In the genomic region with DNA sequence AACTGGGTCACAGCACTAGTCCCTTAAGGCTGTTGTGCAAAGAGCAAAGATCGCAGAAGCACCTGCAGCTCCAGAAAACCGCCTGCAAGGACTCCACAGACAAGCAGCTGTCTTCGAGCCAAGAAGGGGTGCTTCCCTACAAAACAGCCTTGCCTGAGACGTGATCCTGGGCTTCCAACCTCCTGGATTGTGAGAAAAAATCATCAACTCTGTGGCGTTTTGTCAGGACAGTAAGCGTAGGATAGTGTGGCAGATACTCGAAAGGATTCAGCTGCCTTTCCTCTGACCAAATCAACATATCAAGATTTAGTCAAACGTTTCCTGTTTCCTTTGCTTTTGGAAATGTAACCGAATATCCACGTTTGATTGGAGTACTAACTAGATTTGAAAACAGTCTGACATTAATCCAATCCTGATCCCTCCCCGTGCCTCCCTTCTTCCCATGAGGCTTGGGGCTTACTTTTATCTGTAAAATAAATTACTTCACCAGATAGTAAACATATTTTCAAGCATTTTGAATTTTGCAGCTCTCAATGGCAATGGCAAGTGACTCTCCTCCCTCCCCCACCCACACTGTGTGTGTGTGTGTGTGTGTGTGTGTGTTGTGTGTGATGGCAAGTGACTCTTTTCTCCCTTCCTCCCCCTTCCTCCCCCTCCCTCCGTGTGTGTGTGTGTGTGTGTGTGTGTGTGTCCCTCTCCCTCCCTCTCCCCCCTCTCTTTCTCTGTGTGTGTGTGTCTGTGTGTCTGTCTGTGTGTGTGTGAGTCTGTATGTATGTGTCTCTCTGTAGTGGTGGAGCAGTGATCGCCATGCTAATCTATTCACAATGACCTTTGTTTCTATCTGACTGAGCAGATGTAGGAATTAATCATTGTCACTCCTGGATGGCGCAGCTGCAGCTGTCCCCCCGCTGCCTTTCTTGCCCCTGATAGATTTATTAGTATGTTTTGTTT, we compare ENCODE assay signal across 9 mouse cellular contexts. TPM values are rescaled to one million over a fixed set of nuclear protein-coding genes. Genes with fewer than 3 reads are reported as not detected.
DNase-seq lines count a peak whose midpoint lies in the region; ATAC-seq and TF ChIP-seq lines count a peak whose summit lies in the region.
"Had no signal": no experiment of that assay in that cellular context is flagged by ENCODE, and none has a peak within 500 bp of the region (broad histone marks: within the 10 kb centered on the region; RNA-seq: fewer than 3 reads in every experiment).

No protein-coding gene starts in this region.

- no peaks in the 10 kb centered on the region for H3K27me3 ChIP-seq in spleen, adult 2 months (ENCODE audit: control insufficient read depth, insufficient read depth, low read length)
- H3K27me3 ChIP-seq in hindbrain, embryonic 11.5 days (ENCODE audit: control insufficient read depth, insufficient read depth, low read length): no peaks in the 10 kb centered on the region
- H3K27me3 ChIP-seq in limb, embryonic 14.5 days (ENCODE audit: control insufficient read depth, insufficient read depth, low read length): no peaks in the 10 kb centered on the region

- intact Hi-C loops in left cerebral cortex, postnatal 14 days (cut with DNase I): no loop called here

- H3K9me3 ChIP-seq in hindbrain, embryonic 11.5 days (ENCODE audit: control insufficient read depth, low read length): no peaks in the 10 kb centered on the region
- no peaks in the 10 kb centered on the region for H3K9me3 ChIP-seq in limb, embryonic 14.5 days (ENCODE audit: control insufficient read depth, low read length)

- no peaks in the 10 kb centered on the region for H3K36me3 ChIP-seq in spleen, adult 2 months (ENCODE audit: control insufficient read depth, insufficient read depth, low read length)
- no peaks in the 10 kb centered on the region for H3K36me3 ChIP-seq in hindbrain, embryonic 11.5 days (ENCODE audit: control insufficient read depth, insufficient read depth, low read length)
- H3K36me3 ChIP-seq in limb, embryonic 14.5 days (ENCODE audit: control insufficient read depth, insufficient read depth, low read length): no peaks in the 10 kb centered on the region

- 0 out of 2 replicates have a peak overlapping the region, but pooled peaks have one; percentile 17 for H3K4me3 ChIP-seq in spleen, adult 2 months (ENCODE audit: extremely low read depth, insufficient read depth, insufficient read length)
- H3K4me3 ChIP-seq in hindbrain, embryonic 11.5 days (ENCODE audit: low read depth, low read length): no peak overlapping the region
- H3K4me3 ChIP-seq in limb, embryonic 14.5 days (replicated peaks; ENCODE audit: low read length): no peak overlapping the region

- H3K4me2 ChIP-seq in hindbrain, embryonic 11.5 days (replicated peaks; ENCODE audit: low read depth, low read length): no peak overlapping the region
- H3K4me2 ChIP-seq in limb, embryonic 14.5 days (replicated peaks; ENCODE audit: low read depth, low read length, severe bottlenecking): peak overlapping the region; percentile 4; the same call in 1 of the 2 replicates

- no peak overlapping the region for H3K27ac ChIP-seq in spleen, adult 2 months (ENCODE audit: insufficient read depth, low read length)
- peak overlapping the region; percentile 90 for H3K27ac ChIP-seq in hindbrain, embryonic 11.5 days (ENCODE audit: low read depth, low read length)
- no peak overlapping the region for H3K27ac ChIP-seq in limb, embryonic 14.5 days (replicated peaks; ENCODE audit: low read depth, low read length)

- no peak for TF ChIP-seq POLR2A in spleen, adult 2 months (IDR thresholded peaks at IDR 0.05; ENCODE audit: low read depth, low read length)
- no peak for TF ChIP-seq POLR2A in limb, embryonic 14.5 days (IDR thresholded peaks at IDR 0.05; ENCODE audit: borderline replicate concordance, extremely low read depth, insufficient read depth, insufficient read length)

- H3K9ac ChIP-seq in hindbrain, embryonic 11.5 days (ENCODE audit: low read depth, low read length): peak overlapping the region; percentile 37
- no peak overlapping the region for H3K9ac ChIP-seq in limb, embryonic 14.5 days (ENCODE audit: low read depth, low read length, severe bottlenecking)

- 12% methylated on average over 15 of the region's 15 CpGs for WGBS in spleen, adult 2 months
- 29% methylated on average over 15 of the region's 15 CpGs for WGBS in hindbrain, embryonic 11.5 days
- whole genome bisulfite sequencing in limb, embryonic 14.5 days: 28% methylated on average over 15 of the region's 15 CpGs

- no peak for TF ChIP-seq CTCF in spleen, adult 2 months (IDR thresholded peaks at IDR 0.05; ENCODE audit: extremely low read depth, insufficient read depth, insufficient read length, insufficient replicate concordance)

- DNase-seq in spleen, adult 2 months (ENCODE audit: low read depth in 1 of 2, low spot score in 2 of 2): no peak
- no peak for DNase-seq in spleen, postnatal 10 days (ENCODE audit: low spot score in 2 of 2)
- DNase-seq in hindbrain, embryonic 11.5 days (ENCODE audit: low spot score): peak; percentile 67
- DNase-seq in limb, embryonic 14.5 days (ENCODE audit: low spot score): peak; percentile 59
- DNase-seq in thymus, adult 18-20 months: peak; percentile 33 to 63
- no peak for DNase-seq in left cerebral cortex, postnatal 14 days (ENCODE audit: low spot score in 2 of 2)
- DNase-seq in cerebellum, adult 9-11 months: no peak
- DNase-seq in right cerebral cortex, adult 2 months (ENCODE audit: low spot score in 2 of 2): no peak

- H3K4me1 ChIP-seq in spleen, adult 2 months (ENCODE audit: control insufficient read depth, insufficient read depth, insufficient read length): no peaks in the 10 kb centered on the region
- H3K4me1 ChIP-seq in hindbrain, embryonic 11.5 days (replicated peaks; ENCODE audit: control insufficient read depth, insufficient read depth, low read length): peaks cover 12% of the 10 kb centered on the region
- peaks cover 17% of the 10 kb centered on the region for H3K4me1 ChIP-seq in limb, embryonic 14.5 days (ENCODE audit: control insufficient read depth, insufficient read depth, low read length)

- ATAC-seq in hindbrain, embryonic 11.5 days (ENCODE audit: low FRiP score): peak; percentile 94
- peak; percentile 47; the same call in 1 of the 2 replicates for ATAC-seq in limb, embryonic 14.5 days (ENCODE audit: low FRiP score, low read depth)

RNA-seq across cellular contexts. Expression of a gene that starts 47.3 kb away (rescaled TPM):
- 0.69 and 0.70 TPM in 2 replicates for polyA plus RNA-seq in spleen, adult 2 months (2012; rRNA removed)
- polyA plus RNA-seq in hindbrain, embryonic 11.5 days (2014; fragmentation: Nextera tagmentation; extraction: Ambion mirVana): 4.0 and 4.8 TPM in 2 replicates
- 0.77 and 0.78 TPM in 2 replicates for polyA plus RNA-seq in limb, embryonic 14.5 days (2012; rRNA removed)
- polyA plus RNA-seq in limb, embryonic 14.5 days (2014; fragmentation: Nextera tagmentation; extraction: Ambion mirVana): 0.59 and 0.88 TPM in 2 replicates
- total RNA-seq in left cerebral cortex, postnatal 14 days (2021): under 1 TPM; 0.70 to 0.82 TPM
- polyA plus RNA-seq: liver, embryonic 16.5 days had no signal

Comparison
In these comparisons a context has a peak if more than half of its experiments do, and no peak if none do; other contexts are left out.
1. DNase-seq: peak in hindbrain, embryonic 11.5 days (single experiment), limb, embryonic 14.5 days (single experiment) and thymus, adult 18-20 months (2 of 2); none in spleen, adult 2 months (0 of 2), spleen, postnatal 10 days (0 of 2), left cerebral cortex, postnatal 14 days (0 of 2), cerebellum, adult 9-11 months (single experiment) and right cerebral cortex, adult 2 months (0 of 2).